Mouse (Mus musculus): ENCODE results near the gene Hist1h2ad. TPM values are rescaled to one million over a fixed set of nuclear protein-coding genes. Genes with fewer than 3 reads are reported as not detected.
A peak's percentile ranks its signal among the peaks of the same experiment; 100 is the strongest.
"Not testable (repeated sequence)": the region's sequence is repeated elsewhere in the genome, so short reads cannot be mapped to it uniquely, and the experiment has no call there.

The Hist1h2ad gene
- polyA plus RNA-seq, 1 experiment: 9.6 TPM

- no peak for TF ChIP-seq GATA1 (IDR thresholded peaks at IDR 0.05; ENCODE audit: borderline replicate concordance, low read length)
- no peak for TF ChIP-seq FLI1 (IDR thresholded peaks at IDR 0.05; ENCODE audit: low read length)
- Histone ChIP-seq H3K9me3 (no peaks in the 10 kb centered on the region), H3K4me1 (peaks cover 29% of the 10 kb centered on the region; the same call in 1 of the 2 replicates), H3K27me3 (replicated peaks) (no peaks in the 10 kb centered on the region), H3K4me3 (replicated peaks) (no peak overlapping the region), H3K36me3 (replicated peaks; ENCODE audit: low read length) (no peaks in the 10 kb centered on the region)
These were observed 9.7 kb upstream of the Hist1h2ad start for GRCm38 (mm10) chr13:23564482-23564881.

DNA sequence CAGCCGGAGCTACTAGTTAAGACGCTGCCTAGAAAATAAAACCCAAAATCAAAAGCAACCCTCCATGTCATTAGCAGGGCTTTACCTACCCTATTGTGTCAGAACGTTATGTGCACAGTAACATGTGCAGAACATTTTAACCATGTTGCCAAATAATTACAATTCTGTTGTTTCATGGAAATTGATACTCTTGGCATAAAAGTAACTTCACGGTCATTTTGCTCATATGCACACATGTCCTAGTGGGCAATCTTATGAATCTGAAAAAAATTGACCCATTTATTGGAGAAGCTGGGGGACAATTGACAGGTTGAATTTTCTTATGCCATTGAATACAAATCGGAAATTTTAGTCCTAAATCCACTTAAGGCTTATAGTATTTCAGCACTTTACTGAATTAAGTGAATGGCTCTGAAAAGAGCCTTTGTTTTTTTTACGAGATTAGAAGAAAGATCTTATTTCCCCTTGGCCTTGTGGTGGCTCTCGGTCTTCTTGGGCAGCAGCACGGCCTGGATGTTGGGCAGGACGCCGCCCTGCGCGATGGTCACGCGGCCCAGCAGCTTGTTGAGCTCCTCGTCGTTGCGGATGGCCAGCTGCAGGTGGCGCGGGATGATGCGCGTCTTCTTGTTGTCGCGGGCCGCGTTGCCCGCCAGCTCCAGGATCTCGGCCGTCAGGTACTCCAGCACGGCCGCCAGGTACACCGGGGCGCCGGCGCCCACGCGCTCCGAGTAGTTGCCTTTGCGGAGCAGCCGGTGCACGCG, 3.7 kb upstream of the Hist1h2ad start:
- H3K4me3 ChIP-seq (replicated peaks): peak overlapping the region; percentile 81
- not testable (repeated sequence) for H3K36me3 ChIP-seq (replicated peaks; ENCODE audit: low read length); H3K9me3 ChIP-seq; H3K27me3 ChIP-seq (replicated peaks)
- peaks cover 24% of the 10 kb centered on the region; the same call in 1 of the 2 replicates for H3K4me1 ChIP-seq

- no peaks in the 10 kb centered on the region for H3K9me3 ChIP-seq
- no peaks in the 10 kb centered on the region for H3K36me3 ChIP-seq (replicated peaks; ENCODE audit: low read length)
- H3K4me1 ChIP-seq: peaks cover 27% of the 10 kb centered on the region
- H3K27me3 ChIP-seq (replicated peaks): no peaks in the 10 kb centered on the region
- no peak for TF ChIP-seq FLI1 (IDR thresholded peaks at IDR 0.05; ENCODE audit: low read length)
- peak within 1 kb of the TSS; percentile 90 for H3K4me3 ChIP-seq (replicated peaks)
These were observed 3.1 kb upstream of the Hist1h2ad start, which contains the start of the genes Hist1h2ae and Hist1h2bg for GRCm38 (mm10) chr13:23571022-23571503. Hist1h2ae (minus strand) TSS chr13:23571220. Hist1h2bg (plus strand) TSS chr13:23571396.

DNA sequence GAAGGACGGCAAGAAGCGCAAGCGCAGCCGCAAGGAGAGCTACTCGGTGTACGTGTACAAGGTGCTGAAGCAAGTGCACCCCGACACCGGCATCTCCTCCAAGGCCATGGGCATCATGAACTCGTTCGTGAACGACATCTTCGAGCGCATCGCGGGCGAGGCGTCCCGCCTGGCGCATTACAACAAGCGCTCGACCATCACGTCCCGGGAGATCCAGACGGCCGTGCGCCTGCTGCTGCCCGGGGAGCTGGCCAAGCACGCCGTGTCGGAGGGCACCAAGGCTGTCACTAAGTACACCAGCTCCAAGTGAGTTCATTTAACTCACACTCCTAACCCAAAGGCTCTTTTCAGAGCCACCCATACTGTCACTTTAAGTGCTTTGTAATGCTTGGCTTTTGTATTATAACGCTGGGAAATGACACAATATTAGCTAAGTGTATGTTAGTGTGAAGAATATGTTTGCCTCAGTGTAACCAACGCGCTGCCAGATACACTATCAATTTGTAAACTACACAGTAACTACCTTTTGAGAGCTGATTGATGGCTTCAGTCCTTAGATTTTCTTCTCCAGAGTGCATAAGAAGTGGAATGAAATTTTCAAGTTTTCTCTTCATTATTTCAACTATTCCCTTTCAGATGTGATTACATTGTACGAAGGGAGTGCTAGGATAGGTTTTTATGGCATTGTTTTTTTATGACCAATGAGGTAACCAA, 2.5 kb upstream of the Hist1h2ad start:
- peak overlapping the region; percentile 90 for H3K4me3 ChIP-seq (replicated peaks)
- not testable (repeated sequence) for H3K36me3 ChIP-seq (replicated peaks; ENCODE audit: low read length); H3K9me3 ChIP-seq; H3K27me3 ChIP-seq (replicated peaks)
- H3K4me1 ChIP-seq: peaks cover 33% of the 10 kb centered on the region

DNA sequence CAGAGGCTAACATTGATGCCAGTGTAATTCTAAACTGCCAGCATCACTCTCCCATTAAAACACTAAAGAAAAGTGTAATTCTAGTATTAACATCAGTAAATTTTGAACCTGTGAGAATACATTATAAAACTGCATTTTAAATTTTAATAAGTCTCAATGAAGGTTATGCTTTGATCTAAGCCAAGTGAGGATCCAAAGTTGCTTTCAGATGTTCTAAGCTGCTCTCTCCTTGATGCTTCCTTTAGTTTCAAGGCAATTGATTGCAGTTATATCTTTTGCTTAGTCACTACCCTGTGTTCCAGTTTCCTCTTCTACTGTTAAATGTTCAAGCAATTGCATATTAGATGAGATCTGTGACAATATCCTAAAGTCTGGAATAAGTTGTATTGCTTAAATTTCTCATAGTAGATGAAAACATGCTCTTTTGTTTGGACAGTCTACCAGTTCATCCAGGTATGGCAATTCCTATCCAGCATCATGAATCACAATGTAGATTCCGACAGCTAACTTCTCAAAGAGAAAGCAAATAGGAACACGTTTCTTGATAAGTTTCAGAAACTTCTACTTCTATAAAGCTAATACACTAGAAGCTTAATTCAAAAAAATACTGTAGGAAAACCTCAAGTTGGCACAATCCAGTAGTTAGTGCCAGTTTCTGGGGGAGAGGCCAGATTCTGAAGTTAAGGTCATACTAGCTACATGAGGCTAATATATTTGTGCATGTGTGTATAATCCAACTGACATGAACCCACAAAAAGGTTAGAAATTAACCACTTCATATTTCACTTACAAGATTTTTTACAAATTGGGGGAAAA, 1.8 kb upstream of the Hist1h2ad start:
- Histone ChIP-seq H3K36me3 (replicated peaks; ENCODE audit: low read length) (no peaks in the 10 kb centered on the region), H3K9me3 (no peaks in the 10 kb centered on the region), H3K4me1 (peaks cover 39% of the 10 kb centered on the region), H3K4me3 (replicated peaks) (peak overlapping the region; percentile 90), H3K27me3 (replicated peaks) (no peaks in the 10 kb centered on the region)
- no peak for TF ChIP-seq GATA1 (IDR thresholded peaks at IDR 0.05; ENCODE audit: borderline replicate concordance, low read length)
- TF ChIP-seq FLI1 (IDR thresholded peaks at IDR 0.05; ENCODE audit: low read length): no peak

GRCm38 (mm10) chr13:23573034-23573897, 915 bp upstream of the Hist1h2ad start:
- not testable (repeated sequence) for H3K27me3 ChIP-seq (replicated peaks); H3K36me3 ChIP-seq (replicated peaks; ENCODE audit: low read length); H3K9me3 ChIP-seq
- H3K4me1 ChIP-seq: peaks cover 38% of the 10 kb centered on the region
- peak overlapping the region; percentile 90 for H3K4me3 ChIP-seq (replicated peaks)

- not testable (repeated sequence) for H3K27me3 ChIP-seq (replicated peaks); H3K36me3 ChIP-seq (replicated peaks; ENCODE audit: low read length); H3K9me3 ChIP-seq
- peak overlapping the region; percentile 81 for H3K4me3 ChIP-seq (replicated peaks)
- H3K4me1 ChIP-seq: peaks cover 35% of the 10 kb centered on the region
These were observed 477 bp downstream of the Hist1h2ad start for GRCm38 (mm10) chr13:23574546-23575170.

DNA sequence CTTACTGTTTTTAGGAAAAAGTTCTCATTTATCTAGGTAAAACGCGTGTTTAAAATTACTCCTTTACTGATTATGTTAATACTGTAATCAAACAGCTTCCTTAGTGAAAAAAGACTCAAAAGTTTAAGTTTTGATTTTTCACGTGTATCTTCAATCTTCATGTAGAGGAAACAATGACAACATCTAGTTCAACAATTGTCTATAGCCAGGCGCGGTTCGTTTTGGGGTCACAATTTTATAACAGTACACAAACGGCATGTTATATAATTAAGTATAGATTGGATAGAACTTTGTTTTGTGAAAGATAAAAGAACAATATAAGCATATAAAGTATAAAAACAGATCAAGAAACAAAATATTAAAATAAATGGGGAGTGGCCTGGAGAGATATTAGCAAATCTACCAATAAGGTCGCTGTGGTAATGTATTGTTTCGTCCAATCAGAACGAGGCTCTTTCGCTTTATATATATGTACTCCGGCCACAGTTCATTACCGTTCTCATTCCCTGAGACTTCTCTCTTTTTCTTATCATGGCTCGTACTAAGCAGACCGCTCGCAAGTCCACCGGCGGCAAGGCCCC, 1.2 kb downstream of the Hist1h2ad start, which contains the start of gene Hist1h3d:
Gene Hist1h3d, plus strand, starts transcription at position 493 of the 581 bp plus-strand sequence.
- peaks cover 33% of the 10 kb centered on the region for H3K4me1 ChIP-seq
- no peak for TF ChIP-seq FLI1 (IDR thresholded peaks at IDR 0.05; ENCODE audit: low read length)
- TF ChIP-seq GATA1 (IDR thresholded peaks at IDR 0.05; ENCODE audit: borderline replicate concordance, low read length): no peak
- H3K27me3 ChIP-seq (replicated peaks): no peaks in the 10 kb centered on the region
- H3K36me3 ChIP-seq (replicated peaks; ENCODE audit: low read length): no peaks in the 10 kb centered on the region
- no peaks in the 10 kb centered on the region for H3K9me3 ChIP-seq
- H3K4me3 ChIP-seq (replicated peaks): peak within 1 kb of the TSS; percentile 89

DNA sequence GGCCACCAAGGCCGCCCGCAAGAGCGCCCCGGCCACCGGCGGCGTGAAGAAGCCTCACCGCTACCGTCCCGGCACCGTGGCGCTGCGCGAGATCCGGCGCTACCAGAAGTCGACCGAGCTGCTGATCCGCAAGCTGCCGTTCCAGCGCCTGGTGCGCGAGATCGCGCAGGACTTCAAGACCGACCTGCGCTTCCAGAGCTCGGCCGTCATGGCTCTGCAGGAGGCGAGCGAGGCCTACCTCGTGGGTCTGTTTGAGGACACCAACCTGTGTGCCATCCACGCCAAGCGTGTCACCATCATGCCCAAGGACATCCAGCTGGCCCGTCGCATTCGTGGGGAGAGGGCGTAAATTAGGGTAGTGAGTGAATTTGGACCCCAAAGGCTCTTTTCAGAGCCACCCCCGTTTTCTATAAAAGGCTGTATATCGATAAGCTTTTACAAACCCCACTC, 1.7 kb downstream of the Hist1h2ad start:
- H3K4me3 ChIP-seq (replicated peaks): peak overlapping the region; percentile 89
- H3K36me3 ChIP-seq (replicated peaks; ENCODE audit: low read length); H3K27me3 ChIP-seq (replicated peaks); H3K9me3 ChIP-seq: not testable (repeated sequence)
- peaks cover 38% of the 10 kb centered on the region for H3K4me1 ChIP-seq

Measured in megakaryocyte, embryonic 14.5 days (primary cell).